ENCODE assay signal across 17 mouse cellular contexts in genomic region chr14:79243038-79243883, GRCm38 (mm10). TPM values are rescaled to one million over a fixed set of nuclear protein-coding genes. Genes with fewer than 3 reads are reported as not detected.
DNase-seq lines count a peak whose midpoint lies in the region; ATAC-seq lines count a peak whose summit lies in the region.
"Had no signal": no experiment of that assay in that cellular context is flagged by ENCODE, and none has a peak within 500 bp of the region (broad histone marks: within the 10 kb centered on the region; RNA-seq: fewer than 3 reads in every experiment).

No protein-coding gene starts in this region.

- no peak for ATAC-seq in forebrain, embryonic 12.5 days (ENCODE audit: low FRiP score)
- ATAC-seq in hematopoietic stem cell, adult 5-6 weeks (replicated peaks in 1 of 2; ENCODE audit: insufficient read depth in 1 of 2, low FRiP score in 2 of 2, low TSS enrichment in 1 of 2, low read depth in 1 of 2, poor library complexity in 2 of 2, severe bottlenecking in 2 of 2), result peak; percentile 92 to 96
- ATAC-seq: forebrain, embryonic 16.5 days; hindbrain, postnatal 0 days had no signal

- DNase-seq in forebrain, embryonic 10.5 days (ENCODE audit: extremely low spot score, low spot score), result no peak
- peak; percentile 34 to 35 for DNase-seq in B cell, adult 2 months
- DNase-seq in retina, embryonic 14.5 days (ENCODE audit: low spot score), result peak; percentile 15
- no peak for DNase-seq in layer of hippocampus, postnatal 14 days (ENCODE audit: low spot score in 2 of 2)
- DNase-seq in embryonic facial prominence, embryonic 10.5 days (ENCODE audit: low spot score), result no peak
- no peak for DNase-seq in urinary bladder, postnatal 25 days (ENCODE audit: low spot score)
- DNase-seq: heart, adult 11 months; kidney, postnatal 36 days; lung, embryonic 14.5 days; right cerebral cortex, adult 18-20 months had no signal

- H3K27ac ChIP-seq in forebrain, embryonic 10.5 days, result 0 out of 2 replicates have a peak overlapping the region, but pooled peaks have one; percentile 25
- no peak overlapping the region for H3K27ac ChIP-seq in forebrain, embryonic 12.5 days
- no peak overlapping the region for H3K27ac ChIP-seq in embryonic facial prominence, embryonic 10.5 days (replicated peaks)
- H3K27ac ChIP-seq: stomach, postnatal 0 days had no signal

- peaks cover 4% of the 10 kb centered on the region for H3K9me3 ChIP-seq in forebrain, embryonic 10.5 days
- H3K9me3 ChIP-seq in forebrain, embryonic 12.5 days, result 0 out of 2 replicates have a peak, but pooled peaks cover 4% of the 10 kb centered on the region
- H3K9me3 ChIP-seq in embryonic facial prominence, embryonic 10.5 days, result 0 out of 2 replicates have a peak, but pooled peaks cover 6% of the 10 kb centered on the region

- no peak overlapping the region for H3K4me2 ChIP-seq in forebrain, embryonic 12.5 days
- H3K4me2 ChIP-seq: lung, embryonic 14.5 days had no signal

- H3K9ac ChIP-seq in forebrain, embryonic 12.5 days, result no peak overlapping the region
- H3K9ac ChIP-seq: lung, embryonic 14.5 days had no signal

- no peak overlapping the region for H3K4me3 ChIP-seq in forebrain, embryonic 10.5 days
- no peak overlapping the region for H3K4me3 ChIP-seq in forebrain, embryonic 12.5 days (replicated peaks)
- H3K4me3 ChIP-seq in embryonic facial prominence, embryonic 10.5 days, result no peak overlapping the region
- H3K4me3 ChIP-seq: myocyte had no signal

- peaks cover 29% of the 10 kb centered on the region for H3K4me1 ChIP-seq in forebrain, embryonic 10.5 days
- H3K4me1 ChIP-seq in forebrain, embryonic 12.5 days, result peaks cover 8% of the 10 kb centered on the region; the same call in 1 of the 2 replicates
- H3K4me1 ChIP-seq in embryonic facial prominence, embryonic 10.5 days, result peaks cover 18% of the 10 kb centered on the region

- no peaks in the 10 kb centered on the region; the same call in 1 of the 2 replicates for H3K36me3 ChIP-seq in forebrain, embryonic 10.5 days (replicated peaks)
- no peaks in the 10 kb centered on the region for H3K36me3 ChIP-seq in forebrain, embryonic 12.5 days (replicated peaks)
- no peaks in the 10 kb centered on the region for H3K36me3 ChIP-seq in embryonic facial prominence, embryonic 10.5 days (replicated peaks)

- 83% methylated on average over 12 of the region's 12 CpGs for WGBS in forebrain, embryonic 10.5 days
- 80% methylated on average over 12 of the region's 12 CpGs for WGBS in forebrain, embryonic 12.5 days
- 84% methylated on average over 12 of the region's 12 CpGs for WGBS in embryonic facial prominence, embryonic 10.5 days

- no peaks in the 10 kb centered on the region for H3K27me3 ChIP-seq in forebrain, embryonic 10.5 days (ENCODE audit: poor library complexity, severe bottlenecking)
- H3K27me3 ChIP-seq in forebrain, embryonic 12.5 days, result no peaks in the 10 kb centered on the region
- H3K27me3 ChIP-seq in embryonic facial prominence, embryonic 10.5 days (replicated peaks; ENCODE audit: low read depth, poor library complexity, severe bottlenecking), result no peaks in the 10 kb centered on the region

RNA-seq across cellular contexts. Expression of gene Zfp957, which starts 3.9 kb away (rescaled TPM):
- polyA plus RNA-seq in forebrain, embryonic 10.5 days (2016; fragmentation: Nextera tagmentation; extraction: Ambion mirVana), result not detected in 2 replicates
- polyA plus RNA-seq in forebrain, embryonic 12.5 days (2016; fragmentation: Nextera tagmentation; extraction: Ambion mirVana), result not detected in 2 replicates
- total RNA-seq in hematopoietic stem cell, adult 5-6 weeks (2017), result not detected in 2 replicates
- not detected for total RNA-seq in layer of hippocampus, postnatal 14 days (2021)
- polyA plus RNA-seq in embryonic facial prominence, embryonic 10.5 days (2016; fragmentation: Nextera tagmentation; extraction: Ambion mirVana), result not detected in 2 replicates
- total RNA-seq: hindbrain, postnatal 0 days; left cerebral cortex, postnatal 10 days had no signal
- polyA plus RNA-seq: forebrain, embryonic 16.5 days; hindbrain, postnatal 0 days; lung, embryonic 14.5 days; myocyte; stomach, postnatal 0 days had no signal

RNA-seq across cellular contexts. Expression of gene Rgcc, which starts 58.2 kb away (rescaled TPM):
- polyA plus RNA-seq in forebrain, embryonic 10.5 days (2016; fragmentation: Nextera tagmentation; extraction: Ambion mirVana), result 52.1 and 60.1 TPM in 2 replicates
- 70.2 and 86.8 TPM in 2 replicates for polyA plus RNA-seq in forebrain, embryonic 12.5 days (2016; fragmentation: Nextera tagmentation; extraction: Ambion mirVana)
- 43.7 and 49.8 TPM in 2 replicates for total RNA-seq in hematopoietic stem cell, adult 5-6 weeks (2017)
- 10 to 100 TPM; 38.5 to 49.0 TPM for total RNA-seq in layer of hippocampus, postnatal 14 days (2021)
- 30.3 and 48.2 TPM in 2 replicates for polyA plus RNA-seq in embryonic facial prominence, embryonic 10.5 days (2016; fragmentation: Nextera tagmentation; extraction: Ambion mirVana)

Comparison
In these comparisons a context has a peak if more than half of its experiments do, and no peak if none do; other contexts are left out.
1. DNase-seq: peak in B cell, adult 2 months (2 of 2) and retina, embryonic 14.5 days (single experiment); none in forebrain, embryonic 10.5 days (single experiment), layer of hippocampus, postnatal 14 days (0 of 2), embryonic facial prominence, embryonic 10.5 days (single experiment) and urinary bladder, postnatal 25 days (single experiment).